Mouse (Mus musculus) T-helper 17 cell (primary cell): ENCODE measurements around the gene Art5.

Experiments
- in situ Hi-C, 2 experiments: fragments of 300-600 bp; cut with MboI, MseI; formaldehyde crosslinking; loops; 1 replicate in 1 of 2; 2 replicates in 1 of 2; pipeline ENCODE4 v1.15.1; 2025; ENCODE audit warnings: high pct_unique_total_duplicates in 2 of 2

Gene Art5

DNA sequence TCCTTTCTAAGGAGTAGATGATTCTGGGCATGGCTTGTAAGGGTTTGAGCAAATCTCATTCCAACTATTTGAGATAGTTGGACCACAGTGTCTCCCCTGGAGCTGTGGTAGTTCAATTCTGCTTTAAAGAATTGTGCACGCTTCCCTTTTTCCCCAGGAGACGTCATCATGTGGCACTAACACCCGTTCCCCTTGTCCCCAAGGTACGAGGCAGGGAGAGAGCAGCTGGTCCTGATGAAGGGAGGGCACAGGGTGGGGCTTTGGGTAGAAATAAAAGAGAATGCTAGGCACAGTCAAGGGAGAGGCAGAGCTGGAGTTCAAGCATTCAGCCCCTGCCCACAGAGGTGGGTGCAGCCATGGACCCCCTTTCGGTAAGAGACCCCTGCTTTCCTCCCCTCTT lies 26.5 kb downstream of the Art5 start, which contains the start of gene Trpc2:
Gene Trpc2 (plus strand): TSS at position 301 of the 400 bp plus-strand sequence.
- in situ Hi-C loops = loop anchor here (5.0 kb wide), 3 partner anchors 36 to 421 kb away; partner anchors contain the start of gene Clpb (in 1 of the 2)

DNA sequence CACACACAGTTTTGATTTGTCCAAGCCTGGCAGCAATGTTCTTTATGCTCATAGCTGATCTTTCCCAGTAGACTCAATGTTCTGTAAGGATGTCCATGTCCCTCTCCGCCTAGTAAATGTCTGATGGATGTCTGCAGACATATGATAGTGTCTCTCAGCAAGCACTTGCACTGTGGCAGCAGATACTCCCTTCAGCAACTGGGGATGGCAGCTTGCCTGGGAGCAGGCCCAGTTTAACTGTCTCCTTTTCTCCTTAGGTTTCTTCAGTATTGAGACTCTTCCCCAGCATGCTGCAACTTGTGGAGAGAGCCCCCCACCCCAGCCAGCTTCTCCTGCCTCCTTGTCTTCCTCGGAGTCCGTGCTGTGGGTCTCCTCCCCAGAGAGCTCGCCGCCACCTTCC lies 27.5 kb downstream of the Art5 start:
- in situ Hi-C loops = loop anchor here (5.0 kb wide), 3 partner anchors 34 to 419 kb away; partner anchors contain the start of gene Clpb (in 1 of the 2)

DNA sequence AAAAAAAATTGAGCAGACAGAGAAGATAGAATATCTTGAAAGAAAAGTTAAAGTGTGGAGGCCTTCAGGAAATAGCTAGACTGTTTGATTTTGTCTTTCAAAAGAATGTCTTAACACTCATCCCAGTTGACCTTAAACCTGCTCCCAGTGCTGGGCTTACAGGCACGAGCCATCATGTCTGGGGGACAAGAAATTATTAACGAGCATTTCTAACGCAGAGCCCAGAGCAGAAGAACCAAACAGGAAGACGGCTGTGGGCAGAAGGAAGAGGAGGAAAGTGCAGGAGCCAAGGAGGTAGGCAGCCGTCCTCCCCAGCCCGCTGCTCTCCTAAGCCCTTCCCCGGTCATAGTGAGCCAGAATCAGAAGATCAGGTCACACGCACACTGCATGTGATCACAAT lies 29.0 kb downstream of the Art5 start:
- in situ Hi-C loops = loop anchor here (5.0 kb wide), 3 partner anchors 33 to 418 kb away; partner anchors contain the start of gene Clpb (in 1 of the 2)

DNA sequence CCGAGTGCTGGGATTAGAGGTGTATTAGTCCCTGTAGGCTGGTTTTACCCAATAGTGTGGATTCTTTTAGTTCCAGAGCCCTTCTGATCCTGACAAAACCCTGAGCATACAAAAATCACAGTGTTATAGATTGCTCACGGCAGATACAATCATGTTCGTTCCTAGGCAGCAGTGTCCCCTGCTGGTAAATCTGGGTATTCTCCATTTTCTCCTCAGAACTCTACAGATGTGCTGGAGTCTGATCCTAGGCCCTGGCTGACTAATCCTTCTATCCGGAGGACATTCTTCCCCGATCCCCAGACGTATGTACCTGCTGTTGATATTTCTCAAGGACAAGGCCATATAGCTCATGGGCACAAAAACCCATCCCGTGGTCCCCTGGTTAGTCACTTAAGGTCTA lies 30.8 kb downstream of the Art5 start:
- in situ Hi-C loops = no loop called here

DNA sequence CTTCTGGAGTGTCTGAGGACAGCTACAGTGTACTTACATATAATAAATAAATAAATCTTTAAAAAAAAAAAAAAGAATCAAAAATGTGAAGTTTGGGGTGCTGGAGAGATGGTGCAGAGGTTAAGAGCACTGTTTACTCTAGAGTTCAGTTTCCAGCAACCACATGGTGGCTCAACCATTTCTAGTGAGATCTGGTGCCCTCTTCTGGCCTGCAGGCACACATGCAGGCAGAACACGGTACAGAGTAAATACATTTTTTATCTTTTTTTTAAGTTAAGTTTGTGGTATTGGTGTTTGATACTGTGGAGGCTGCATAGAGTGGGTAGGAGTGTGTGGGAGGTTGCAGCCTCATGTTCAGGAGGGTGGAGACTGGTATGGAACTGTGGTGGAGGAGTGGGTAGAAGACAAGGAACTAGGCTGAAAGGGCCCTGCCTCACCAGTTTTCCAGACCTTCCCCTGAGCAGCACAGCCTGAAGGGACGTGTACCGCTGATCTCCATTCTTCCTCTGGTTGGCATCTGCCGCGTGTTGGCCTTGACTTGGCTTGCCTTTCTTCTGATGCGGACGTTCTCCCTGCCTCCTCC lies 32.5 kb downstream of the Art5 start:
- in situ Hi-C loops = no loop called here

DNA sequence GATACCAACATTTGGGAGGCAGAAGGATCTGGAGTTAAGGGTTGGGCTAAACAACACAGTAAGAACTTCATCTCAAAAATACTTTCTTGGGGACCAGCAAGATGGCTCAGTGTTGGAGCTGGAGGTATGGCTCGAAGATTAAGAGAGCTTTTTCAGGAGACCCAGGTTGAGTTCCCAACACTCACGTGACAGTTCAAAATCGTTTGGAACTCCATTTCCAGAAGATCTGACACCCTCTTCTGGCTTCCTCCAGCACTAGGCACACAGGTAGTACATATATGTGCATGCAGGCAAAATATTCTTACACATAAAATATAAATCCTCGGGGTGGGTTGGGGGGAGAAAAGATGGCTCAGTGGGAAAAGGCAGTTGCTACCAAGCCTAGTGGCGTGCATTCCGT lies 42.9 kb downstream of the Art5 start:
- in situ Hi-C loops = loop anchor here in 1 of 2 experiments (10.0 kb wide), 1 partner anchor 402 kb away; the partner anchor contains the start of gene Clpb

DNA sequence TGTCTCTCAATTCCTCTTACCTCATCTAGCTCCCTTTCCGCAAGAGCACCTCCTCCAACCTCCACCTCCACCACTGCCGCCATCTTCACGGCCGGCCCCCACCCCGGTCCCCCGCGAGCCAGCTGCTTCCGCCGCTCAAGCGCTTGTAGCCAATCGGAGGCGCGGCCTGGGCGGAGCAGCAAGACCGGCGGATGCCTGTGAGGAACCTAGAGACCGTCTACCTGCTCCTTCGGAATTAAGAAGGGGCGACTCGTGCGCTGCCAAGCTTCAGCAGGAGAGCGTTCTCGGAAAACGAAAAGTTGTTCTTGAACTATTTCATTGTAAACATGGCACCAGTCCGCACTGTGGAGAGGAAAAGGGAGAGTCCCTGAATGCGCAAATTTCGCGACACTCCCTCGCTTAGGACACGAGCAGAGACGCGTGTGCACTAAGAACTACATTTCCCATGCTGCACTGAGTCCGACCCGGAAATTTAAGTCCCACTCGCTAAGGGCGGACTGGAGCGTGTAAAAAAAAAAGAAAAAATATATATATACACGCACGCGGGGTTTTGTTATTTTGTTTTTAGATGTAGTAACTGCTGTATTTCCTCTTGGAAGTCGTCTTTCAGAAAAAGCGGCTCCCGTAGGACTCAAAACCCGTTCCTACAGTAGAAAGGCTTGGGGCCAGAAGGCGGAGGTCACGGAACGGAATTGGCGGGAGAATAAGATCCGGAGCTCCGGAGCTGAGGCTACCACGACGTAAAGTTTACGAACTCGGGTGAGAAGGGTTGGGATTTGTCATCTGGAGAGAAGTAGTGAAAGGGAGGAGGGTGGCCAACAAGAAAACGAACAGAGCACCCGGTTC lies 44.0 kb downstream of the Art5 start, which contains the start of the genes Rnf121, Xndc1 and Xntrpc:
Gene Rnf121 (minus strand): TSS at position 424 of the 846 bp plus-strand sequence.
Gene Xndc1 (plus strand): TSS at position 466 of the 846 bp plus-strand sequence.
Gene Xntrpc (plus strand): TSS at position 668 of the 846 bp plus-strand sequence.
- in situ Hi-C loops = loop anchor here in 1 of 2 experiments (10.0 kb wide), 1 partner anchor 400 kb away; the partner anchor contains the start of gene Clpb

DNA sequence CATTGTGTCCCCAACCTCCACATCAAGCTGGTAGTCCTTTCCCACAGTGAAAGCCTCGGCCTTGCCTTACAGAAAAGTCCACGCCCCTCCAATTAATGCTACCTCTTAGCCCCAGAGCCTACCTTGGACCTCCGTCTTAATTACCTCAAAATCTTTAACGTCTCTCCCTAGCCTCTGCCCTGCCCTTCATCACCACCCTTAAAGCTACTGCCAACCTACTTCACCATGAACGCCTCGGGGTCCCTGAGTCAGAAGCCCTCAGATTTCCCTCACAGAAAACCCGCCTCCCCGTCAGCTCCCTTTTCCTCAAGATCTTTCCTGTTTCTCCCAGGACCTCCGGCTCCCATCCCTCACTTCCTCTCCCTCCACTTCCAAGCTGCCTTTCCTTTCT lies 44.6 kb downstream of the Art5 start:
- in situ Hi-C loops = loop anchor here in 1 of 2 experiments (10.0 kb wide), 1 partner anchor 400 kb away; the partner anchor contains the start of gene Clpb

DNA sequence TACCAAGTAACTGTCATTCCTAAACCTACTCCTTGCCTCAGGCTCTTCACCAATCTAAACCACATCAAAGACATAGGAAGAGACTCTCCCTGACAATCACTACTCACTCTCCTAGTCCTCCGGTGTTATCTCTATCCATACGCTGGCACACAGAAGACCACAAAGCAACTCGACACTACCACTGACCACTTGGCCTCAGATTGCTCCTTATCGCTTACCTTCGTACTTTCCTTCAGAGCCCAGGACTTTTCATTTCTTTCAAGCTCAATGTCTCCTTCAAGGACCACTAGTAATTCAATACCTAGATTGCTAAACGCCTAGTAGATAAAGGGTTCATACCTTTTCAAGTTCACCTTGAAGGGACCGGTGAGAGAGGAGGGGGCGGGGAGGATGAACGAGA lies 45.4 kb downstream of the Art5 start:
- in situ Hi-C loops = loop anchor here in 1 of 2 experiments (10.0 kb wide), 1 partner anchor 399 kb away; the partner anchor contains the start of gene Clpb

DNA sequence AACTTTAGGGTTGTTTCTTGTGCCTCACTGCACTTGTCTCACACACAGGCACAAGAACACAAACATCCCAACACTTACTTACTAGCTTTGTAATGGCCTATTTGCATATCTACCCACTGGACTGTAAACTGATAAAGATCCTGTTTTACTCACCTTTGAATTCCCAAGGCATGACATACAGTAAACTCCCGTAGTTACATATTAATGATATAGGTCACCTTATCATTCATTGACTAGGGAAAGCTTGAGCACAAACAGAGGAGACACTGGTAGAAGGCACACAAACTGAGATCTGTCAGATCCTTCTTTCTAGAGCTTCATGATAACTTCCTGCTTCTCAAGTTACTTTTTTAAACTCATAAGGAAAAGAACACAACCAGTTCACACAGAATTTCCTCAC lies 47.1 kb downstream of the Art5 start:
- in situ Hi-C loops = loop anchor here in 1 of 2 experiments (10.0 kb wide), 1 partner anchor 397 kb away; the partner anchor contains the start of gene Clpb

DNA sequence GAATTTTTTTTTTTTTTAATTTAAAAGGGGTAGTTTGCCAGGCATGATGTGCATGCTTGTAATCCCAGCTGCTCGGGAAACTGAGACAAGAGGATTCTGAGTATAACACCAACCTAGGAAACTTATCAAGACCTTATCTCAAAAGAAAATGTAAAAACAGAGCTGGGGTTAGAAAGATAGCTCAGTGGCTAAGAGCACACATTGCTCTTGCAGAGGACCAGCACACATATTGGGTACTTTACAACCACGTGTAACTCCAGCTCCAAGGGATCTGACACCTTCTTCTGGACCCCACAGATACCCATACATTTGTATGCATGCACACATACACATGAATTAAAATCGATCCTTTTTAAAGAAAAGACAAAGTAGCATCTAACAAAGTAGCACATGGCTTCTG lies 47.9 kb downstream of the Art5 start:
- in situ Hi-C loops = loop anchor here in 1 of 2 experiments (10.0 kb wide), 1 partner anchor 397 kb away; the partner anchor contains the start of gene Clpb

DNA sequence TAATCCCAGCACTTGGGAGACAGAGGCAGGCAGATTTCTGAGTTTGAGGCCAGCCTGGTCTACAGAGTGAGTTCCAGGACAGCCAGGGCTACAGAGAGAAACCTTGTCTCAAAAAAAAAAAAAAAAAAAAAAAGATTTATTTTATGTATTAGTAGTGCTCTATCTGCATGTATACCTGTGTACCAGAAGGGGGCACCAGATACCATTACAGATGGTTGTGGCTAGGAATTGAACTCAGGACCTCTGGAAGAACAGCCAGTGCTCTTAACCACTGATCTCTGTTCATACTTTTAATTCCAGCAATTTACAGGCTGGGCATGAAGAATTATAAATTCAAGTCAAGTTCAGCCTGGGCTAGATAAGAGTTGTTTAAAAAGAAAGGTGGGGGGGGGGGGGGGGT lies 60.8 kb downstream of the Art5 start:
- in situ Hi-C loops = loop anchor here in 1 of 2 experiments (5.0 kb wide), 1 partner anchor 34 kb away; the partner anchor contains the start of gene Trpc2
